Mouse (Mus musculus) central nervous system, embryonic 18 days (tissue): Measurements from ENCODE around the gene Ccdc42. TPM values are rescaled to one million over a fixed set of nuclear protein-coding genes. Genes with fewer than 3 reads are reported as not detected.

Experiments
- polyA plus RNA-seq: library from polyadenylated mRNA; depleted of rRNA; stranded (reverse); fragments of >200 nt; gene quantifications from 2 replicates; pipeline ENCODE4 v1.2.3, GENCODE M21; 2012; rRNA removed

Gene Ccdc42
- 0.44 and 0.53 TPM in 2 replicates for polyA plus RNA-seq

GRCm38 (mm10) chr11:68586721-68587120, at the start of gene Ccdc42:
Ccdc42 (plus strand) TSS chr11:68587021.

DNA sequence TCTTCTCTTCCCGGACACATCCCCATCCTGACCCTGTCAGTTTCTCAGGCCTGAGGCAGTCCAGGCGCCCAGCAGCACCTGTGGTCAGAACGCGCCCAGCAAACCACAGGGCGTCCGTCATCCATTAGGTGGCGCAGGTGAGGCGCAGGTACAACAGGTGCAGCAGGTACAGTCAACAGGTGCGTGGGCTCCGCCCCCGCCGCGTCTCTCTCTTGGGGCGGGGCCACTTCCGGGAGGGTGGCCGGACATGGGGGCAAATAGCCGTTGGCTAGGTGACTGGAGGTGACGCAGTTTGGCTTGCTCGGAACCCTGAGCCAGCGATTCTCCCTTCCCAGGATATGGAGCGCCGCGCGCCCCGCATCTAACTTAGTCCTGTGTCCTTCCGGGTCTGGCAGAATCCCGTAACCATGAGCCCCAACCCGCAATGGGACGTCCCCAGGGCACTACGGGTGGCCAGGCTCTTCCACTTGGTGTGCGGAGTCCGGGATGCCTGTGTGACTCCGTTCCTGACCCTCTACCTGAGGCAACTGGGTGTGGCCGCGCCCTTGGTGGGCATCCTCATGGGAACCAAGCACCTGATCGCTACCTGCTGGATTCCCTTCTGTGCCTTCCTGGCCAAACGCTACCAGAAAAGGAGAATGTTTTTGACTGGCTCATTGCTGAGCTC, 30.8 kb upstream of the Ccdc42 start, which contains the start of gene Mfsd6l:
TSS of gene Mfsd6l (plus strand) at position 269 of the 667 bp plus-strand sequence.

Other genes with a start within 250 kb of the Ccdc42 start
- gene Ntn1, start 186.2 kb upstream of the Ccdc42 start, polyA plus RNA-seq: 15.6 and 19.1 TPM in 2 replicates
- gene Pik3r5, start 154.9 kb upstream of the Ccdc42 start, polyA plus RNA-seq: 0.45 and 0.58 TPM in 2 replicates
- 2.2 and 2.4 TPM in 2 replicates for gene Pik3r6, start 84.0 kb upstream of the Ccdc42 start, polyA plus RNA-seq
- gene Mfsd6l, start 30.8 kb upstream of the Ccdc42 start, polyA plus RNA-seq: 0.09 and 0.15 TPM in 2 replicates
- gene Myh10, start 104.5 kb downstream of the Ccdc42 start, polyA plus RNA-seq: 141 and 149 TPM in 2 replicates